Mouse (Mus musculus): ENCODE results near the gene Psmd5.

GRCm38 (mm10) chr2:34906426-34906825 is 31.7 kb upstream of the Psmd5 start:
- TF ChIP-seq POLR2A (IDR thresholded peaks at IDR 0.05; ENCODE audit: low read depth, low read length) (no peak), CTCF (IDR thresholded peaks at IDR 0.05; ENCODE audit: borderline replicate concordance, insufficient read depth, low read length) (no peak)
